Mouse (Mus musculus) heart, postnatal 0 days (tissue): ENCODE measurements around the gene Pi4k2b. TPM values are rescaled to one million over a fixed set of nuclear protein-coding genes. Genes with fewer than 3 reads are reported as not detected.

Source experiments
- ATAC-seq: fragments of 200-750 bp; cut with Nextera tagmentation; 2 replicates; pipeline ENCODE4 v1.8.0; 2017; ENCODE audit warnings: low read depth, moderate number of reproducible peaks, moderate library complexity; ENCODE audit not compliant: insufficient read depth
- DNase-seq: peaks from one replicate; pipeline ENCODE4 v3.0.0-alpha.2; 2016; ENCODE audit warnings: low spot score
- H3K27ac ChIP-seq: fragments of 300-500 bp; sonication (generic); 2 replicates; pipeline ENCODE4 v1.5.1; 2014; ENCODE audit warnings: low read depth, mild to moderate bottlenecking
- H3K27me3 ChIP-seq: fragments of 300-500 bp; sonication (generic); 2 replicates; pipeline ENCODE4 v1.6.1; 2014; ENCODE audit warnings: low read length, mixed read lengths; ENCODE audit not compliant: control insufficient read depth, insufficient read depth
- H3K36me3 ChIP-seq: fragments of 300-500 bp; sonication (generic); replicated peaks from 2 replicates; pipeline ENCODE4 v1.6.1; 2014; ENCODE audit warnings: low read length, mixed read lengths; ENCODE audit not compliant: control insufficient read depth, insufficient read depth
- H3K4me1 ChIP-seq: fragments of 300-500 bp; sonication (generic); 2 replicates; pipeline ENCODE4 v1.6.1; 2014; ENCODE audit warnings: antibody characterized with exemption; ENCODE audit not compliant: control insufficient read depth, insufficient read depth
- H3K4me2 ChIP-seq: fragments of 300-500 bp; sonication (generic); 2 replicates; pipeline ENCODE4 v1.6.1; 2014; ENCODE audit warnings: low read depth, mild to moderate bottlenecking, low read length, moderate library complexity
- H3K4me3 ChIP-seq: fragments of 300-500 bp; sonication (generic); 2 replicates; pipeline ENCODE4 v1.5.1; 2014; ENCODE audit warnings: low read depth, low read length
- H3K9ac ChIP-seq: fragments of 300-500 bp; sonication (generic); replicated peaks from 2 replicates; pipeline ENCODE4 v1.6.1; 2014; ENCODE audit warnings: low read depth, low read length, mixed read lengths
- H3K9me3 ChIP-seq: fragments of 300-500 bp; sonication (generic); replicated peaks from 2 replicates; pipeline ENCODE4 v1.6.1; 2016; ENCODE audit warnings: low read length; ENCODE audit not compliant: control insufficient read depth
- CTCF ChIP-seq: IDR thresholded peaks from 2 replicates; pipeline ENCODE4 v1.5.1; 2016; ENCODE audit warnings: antibody characterized with exemption, control low read depth, low read depth
- EP300 ChIP-seq: IDR thresholded peaks from 2 replicates; pipeline ENCODE4 v1.6.1; 2016; ENCODE audit warnings: antibody characterized with exemption, low read depth
- WGBS: fragments of 180-500 bp; shearing (Covaris S2); extraction: QIAGEN DNeasy Blood & Tissue Kit; methylation state at CpG from one replicate; pipeline ENCODE4 v1.1.7; 2014; 5-methylcytosine and 5-hydroxymethylcytosine counted together
- polyA plus RNA-seq: library from polyadenylated mRNA; unstranded; fragments of >200 nt; fragmentation: Nextera tagmentation; extraction: Ambion mirVana; gene quantifications from 2 replicates; pipeline ENCODE4 v1.2.1, GENCODE M21; 2015
- total RNA-seq: library from RNA; depleted of rRNA; stranded (reverse); fragments of >200 nt; gene quantifications from 2 replicates; pipeline ENCODE4 v1.2.3, GENCODE M21; 2014; ENCODE audit warnings: low replicate concordance

Gene Pi4k2b
- total and polyA plus RNA-seq, 2 experiments from 2014 or later: 1.7 to 3.0 TPM

- ATAC-seq: no peak
- WGBS: 5% methylated on average over 17 of the region's 17 CpGs
- TF ChIP-seq CTCF (peak; percentile 15; the same call in 1 of the 2 replicates), EP300 (no peak)
Measured at GRCm38 (mm10) chr5:52742112-52742813, 889 bp downstream of the Pi4k2b start.

GRCm38 (mm10) chr5:52743231-52743630 lies 1.9 kb downstream of the Pi4k2b start:
- 60% methylated on average over 4 of the region's 4 CpGs for WGBS
- Histone ChIP-seq H3K4me2 (peak overlapping the region; percentile 94; the same call in 1 of the 2 replicates), H3K9me3 (no peaks in the 10 kb centered on the region), H3K27me3 (no peaks in the 10 kb centered on the region), H3K27ac (no peak overlapping the region), H3K36me3 (no peaks in the 10 kb centered on the region), H3K4me1 (peaks cover 7% of the 10 kb centered on the region; the same call in 1 of the 2 replicates), H3K9ac (no peak overlapping the region), H3K4me3 (no peak overlapping the region)
- TF ChIP-seq CTCF (no peak), EP300 (no peak)
- DNase-seq: no peak
- no peak for ATAC-seq

More at GRCm38 (mm10) chr5:52742112-52742813, 889 bp downstream of the Pi4k2b start:
- H3K4me3 ChIP-seq: peak overlapping the region; percentile 99
- no peaks in the 10 kb centered on the region for H3K27me3 ChIP-seq
- peaks cover 7% of the 10 kb centered on the region; the same call in 1 of the 2 replicates for H3K4me1 ChIP-seq
- H3K9me3 ChIP-seq: no peaks in the 10 kb centered on the region
- H3K4me2 ChIP-seq: peak overlapping the region; percentile 94
- H3K36me3 ChIP-seq: no peaks in the 10 kb centered on the region
- H3K27ac ChIP-seq: peak overlapping the region; percentile 81
- DNase-seq: peak; percentile 35
- H3K9ac ChIP-seq: peak overlapping the region; percentile 87

GRCm38 (mm10) chr5:52746920-52747319 lies 5.5 kb downstream of the Pi4k2b start:
- no peak overlapping the region for H3K4me2 ChIP-seq
- no peak overlapping the region for H3K9ac ChIP-seq
- DNase-seq: no peak
- H3K9me3 ChIP-seq: no peaks in the 10 kb centered on the region
- H3K4me1 ChIP-seq: peaks cover 7% of the 10 kb centered on the region; the same call in 1 of the 2 replicates
- no peaks in the 10 kb centered on the region for H3K27me3 ChIP-seq
- no peak overlapping the region for H3K27ac ChIP-seq
- no peak overlapping the region for H3K4me3 ChIP-seq
- no peak for ATAC-seq
- H3K36me3 ChIP-seq: no peaks in the 10 kb centered on the region
- TF ChIP-seq CTCF: no peak
- no peak for TF ChIP-seq EP300

- DNase-seq (peak; percentile 19), ATAC-seq (no peak)
Measured at GRCm38 (mm10) chr5:52748732-52749131, 7.4 kb downstream of the Pi4k2b start.

GRCm38 (mm10) chr5:52753146-52753545 lies 11.8 kb downstream of the Pi4k2b start:
- Histone ChIP-seq H3K27me3 (no peaks in the 10 kb centered on the region), H3K4me3 (no peak overlapping the region), H3K4me2 (no peak overlapping the region), H3K36me3 (0 out of 2 replicates have a peak, but pooled peaks cover 9% of the 10 kb centered on the region), H3K9ac (no peak overlapping the region), H3K27ac (no peak overlapping the region), H3K9me3 (no peaks in the 10 kb centered on the region), H3K4me1 (no peaks in the 10 kb centered on the region)
- ATAC-seq (no peak), DNase-seq (no peak)
- WGBS: 79% methylated on average over 9 of the region's 9 CpGs
- no peak for TF ChIP-seq CTCF
- no peak for TF ChIP-seq EP300

More at GRCm38 (mm10) chr5:52748732-52749131, 7.4 kb downstream of the Pi4k2b start:
- H3K27ac ChIP-seq: no peak overlapping the region
- H3K4me3 ChIP-seq: no peak overlapping the region
- H3K4me2 ChIP-seq: no peak overlapping the region
- no peak overlapping the region for H3K9ac ChIP-seq
- H3K27me3 ChIP-seq: no peaks in the 10 kb centered on the region
- WGBS: 69% methylated on average over 5 of the region's 5 CpGs
- no peaks in the 10 kb centered on the region for H3K4me1 ChIP-seq
- 0 out of 2 replicates have a peak, but pooled peaks cover 8% of the 10 kb centered on the region for H3K36me3 ChIP-seq
- H3K9me3 ChIP-seq: no peaks in the 10 kb centered on the region
- TF ChIP-seq CTCF (no peak), EP300 (no peak)
